Mouse (Mus musculus) neural tube, embryonic 11.5 days (tissue): ENCODE data around the gene Tmem181a. TPM values are rescaled to one million over a fixed set of nuclear protein-coding genes. Genes with fewer than 3 reads are reported as not detected.
A peak's percentile ranks its signal among the peaks of the same experiment; 100 is the strongest.
"Not testable (repeated sequence)": the region's sequence is repeated elsewhere in the genome, so short reads cannot be mapped to it uniquely, and the experiment has no call there.

Source experiments
- ATAC-seq: fragments of 200-750 bp; cut with Nextera tagmentation; 2 replicates; pipeline ENCODE4 v1.8.0; 2017; ENCODE audit warnings: moderate number of reproducible peaks, mild to moderate bottlenecking, moderate TSS enrichment, moderate library complexity; ENCODE audit not compliant: insufficient read depth, low FRiP score, low TSS enrichment
- DNase-seq: peaks from one replicate; pipeline ENCODE4 v3.0.0-alpha.2; 2015; ENCODE audit warnings: low spot score
- H3K27ac ChIP-seq: fragments of 300-500 bp; sonication (generic); 2 replicates; pipeline ENCODE4 v1.5.1; 2014; ENCODE audit warnings: low read depth, mild to moderate bottlenecking, low read length
- H3K27me3 ChIP-seq: fragments of 300-500 bp; sonication (generic); 2 replicates; pipeline ENCODE4 v1.6.1; 2014; ENCODE audit warnings: mild to moderate bottlenecking, low read length, mixed read lengths; ENCODE audit not compliant: control insufficient read depth, insufficient read depth
- H3K36me3 ChIP-seq: fragments of 300-500 bp; sonication (generic); 2 replicates; pipeline ENCODE4 v1.6.1; 2014; ENCODE audit warnings: mild to moderate bottlenecking, low read length, moderate library complexity, mixed read lengths; ENCODE audit not compliant: control insufficient read depth, insufficient read depth
- H3K4me1 ChIP-seq: fragments of 300-500 bp; sonication (generic); 2 replicates; pipeline ENCODE4 v1.6.1; 2014; ENCODE audit warnings: low read length, mixed read lengths; ENCODE audit not compliant: control insufficient read depth, insufficient read depth
- H3K4me2 ChIP-seq: fragments of 300-500 bp; sonication (generic); 2 replicates; pipeline ENCODE4 v1.6.1; 2014; ENCODE audit warnings: low read depth, mild to moderate bottlenecking, moderate library complexity
- H3K4me3 ChIP-seq: fragments of 300-500 bp; sonication (generic); 2 replicates; pipeline ENCODE4 v1.5.1; 2014; ENCODE audit warnings: low read depth, low read length
- H3K9ac ChIP-seq: fragments of 300-500 bp; sonication (generic); 2 replicates; pipeline ENCODE4 v1.6.1; 2014; ENCODE audit warnings: mild to moderate bottlenecking, low read length
- H3K9me3 ChIP-seq: fragments of 300-500 bp; sonication (generic); 2 replicates; pipeline ENCODE4 v1.6.1; 2016; ENCODE audit warnings: low read length; ENCODE audit not compliant: control insufficient read depth
- WGBS: fragments of 180-500 bp; shearing (Covaris S2); extraction: QIAGEN DNeasy Blood & Tissue Kit; methylation state at CpG from one replicate; pipeline ENCODE4 v1.1.7; 2014; 5-methylcytosine and 5-hydroxymethylcytosine counted together
- polyA plus RNA-seq: library from polyadenylated mRNA; unstranded; fragments of >200 nt; fragmentation: Nextera tagmentation; extraction: Ambion mirVana; gene quantifications from 2 replicates; pipeline ENCODE4 v1.2.1, GENCODE M21; 2014

Tmem181a gene
- polyA plus RNA-seq, 1 experiment from 2014 or later = 29.8 TPM

- H3K4me3 ChIP-seq = peak overlapping the region; percentile 51
- not testable (repeated sequence) for H3K27me3 ChIP-seq, DNase-seq, H3K36me3 ChIP-seq, H3K4me1 ChIP-seq, H3K27ac ChIP-seq, H3K9me3 ChIP-seq
- 0 out of 2 replicates have a peak, but pooled peaks have one; percentile 9 for ATAC-seq
- H3K4me2 ChIP-seq = peak overlapping the region; percentile 53
- H3K9ac ChIP-seq = peak overlapping the region; percentile 52
- WGBS = 0% methylated on average over 22 of the region's 25 CpGs
These were observed 14.2 kb downstream of the Tmem181a start for GRCm38 (mm10) chr17:6270840-6271239.

DNA sequence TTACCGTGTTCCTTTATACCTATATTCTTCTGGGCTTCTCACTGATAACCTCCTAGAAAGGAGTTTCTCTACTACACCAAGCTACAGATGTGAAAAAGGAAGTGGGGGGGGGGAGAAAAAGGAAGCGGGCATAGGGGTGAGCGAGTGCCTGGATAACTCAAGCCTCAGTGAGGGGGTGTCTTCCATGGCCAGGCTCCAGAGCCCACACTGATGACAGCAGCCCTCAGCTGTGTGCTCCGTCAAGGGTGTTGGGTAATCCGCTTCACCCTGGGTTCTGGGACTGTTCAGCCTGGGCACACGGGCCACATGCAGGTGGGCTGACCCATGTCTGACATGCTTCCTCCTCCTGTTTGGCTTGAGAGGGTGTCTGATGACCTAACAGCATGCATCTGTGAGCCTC, 15.3 kb downstream of the Tmem181a start:
- not testable (repeated sequence) for H3K9me3 ChIP-seq, H3K27me3 ChIP-seq, H3K27ac ChIP-seq, ATAC-seq, H3K36me3 ChIP-seq, DNase-seq, H3K4me3 ChIP-seq, H3K4me1 ChIP-seq, H3K9ac ChIP-seq, H3K4me2 ChIP-seq
- 87% methylated on average over 6 of the region's 6 CpGs for WGBS

GRCm38 (mm10) chr17:6274693-6275092, 18.0 kb downstream of the Tmem181a start:
- not testable (repeated sequence) for H3K9me3 ChIP-seq, H3K9ac ChIP-seq, H3K4me1 ChIP-seq, ATAC-seq, H3K36me3 ChIP-seq, H3K4me2 ChIP-seq, H3K4me3 ChIP-seq, H3K27me3 ChIP-seq, H3K27ac ChIP-seq, DNase-seq
- WGBS = 95% methylated on average over 4 of the region's 6 CpGs

- not testable (repeated sequence) for H3K4me1 ChIP-seq, H3K9ac ChIP-seq, H3K27ac ChIP-seq, H3K9me3 ChIP-seq, H3K4me3 ChIP-seq, H3K27me3 ChIP-seq, ATAC-seq, DNase-seq, H3K4me2 ChIP-seq, H3K36me3 ChIP-seq
- 72% methylated on average over 8 of the region's 8 CpGs for WGBS
These were observed 22.5 kb downstream of the Tmem181a start for GRCm38 (mm10) chr17:6279205-6279604.

DNA sequence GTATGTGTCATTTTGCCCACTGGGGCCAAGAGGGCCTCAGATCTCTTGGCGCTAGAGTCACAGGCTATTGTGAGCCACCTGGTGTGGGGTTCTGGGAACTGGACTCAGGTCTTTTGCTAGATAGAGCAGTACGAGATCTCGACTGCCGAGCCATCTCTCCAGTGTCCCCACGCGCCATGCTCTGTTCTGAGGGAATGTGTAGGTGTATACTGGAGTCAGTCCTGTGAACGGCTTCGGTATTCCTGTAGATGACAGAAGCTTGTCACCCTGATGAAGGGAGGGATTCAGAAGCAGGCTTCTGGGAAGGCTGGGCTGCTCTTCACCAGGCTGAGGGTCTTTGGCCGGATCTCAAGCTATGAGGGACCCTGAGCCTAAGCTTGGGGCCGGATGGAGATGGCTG, 23.1 kb downstream of the Tmem181a start:
- H3K9me3 ChIP-seq, ATAC-seq, H3K4me1 ChIP-seq, H3K4me3 ChIP-seq, H3K9ac ChIP-seq, H3K4me2 ChIP-seq, H3K36me3 ChIP-seq, H3K27ac ChIP-seq, DNase-seq, H3K27me3 ChIP-seq: not testable (repeated sequence)
- 93% methylated on average over 7 of the region's 10 CpGs for WGBS

DNA sequence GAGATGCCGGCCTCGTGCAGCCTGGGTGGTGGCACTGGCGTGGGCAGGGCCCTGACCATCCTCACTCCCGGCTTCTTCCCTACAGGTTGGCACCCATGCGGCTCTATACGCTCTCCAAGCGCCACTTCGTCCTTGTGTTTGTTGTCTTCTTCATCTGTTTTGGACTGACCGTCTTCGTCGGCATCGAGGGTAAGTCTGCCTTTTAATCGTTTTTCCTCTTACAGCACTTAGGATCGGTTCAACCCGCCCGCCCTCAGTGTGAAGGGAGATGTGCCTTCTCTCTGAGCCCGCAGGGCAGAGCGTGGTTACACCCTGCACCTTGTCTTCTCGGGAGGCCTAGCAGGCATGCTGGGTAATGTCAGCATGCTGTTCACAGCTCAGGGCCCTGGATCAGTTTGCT, 23.9 kb downstream of the Tmem181a start:
- DNase-seq, H3K4me2 ChIP-seq, H3K36me3 ChIP-seq, H3K4me1 ChIP-seq, H3K9me3 ChIP-seq, H3K9ac ChIP-seq, ATAC-seq, H3K27me3 ChIP-seq, H3K4me3 ChIP-seq, H3K27ac ChIP-seq: not testable (repeated sequence)
- 96% methylated on average over 12 of the region's 19 CpGs for WGBS

DNA sequence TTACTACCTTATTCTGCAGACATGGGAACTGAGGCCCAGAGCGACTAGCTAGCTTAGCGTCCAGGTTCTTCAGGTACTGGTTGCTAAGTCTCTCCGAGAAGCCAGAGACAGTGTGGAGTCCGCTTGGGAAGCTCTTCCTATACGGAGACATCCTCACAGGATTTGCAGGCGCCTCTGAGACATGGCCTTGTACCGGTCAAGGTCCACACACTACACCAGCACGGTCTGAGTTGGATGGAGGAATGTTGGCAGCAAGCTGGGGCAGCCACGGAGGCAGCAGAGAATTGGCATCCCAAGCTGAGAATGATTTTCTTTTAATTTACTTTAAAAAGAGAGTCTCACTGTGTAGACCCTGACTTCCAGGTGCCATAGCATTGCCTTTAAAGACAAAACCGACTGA, 26.5 kb downstream of the Tmem181a start:
- H3K36me3 ChIP-seq, H3K9me3 ChIP-seq, ATAC-seq, DNase-seq, H3K27ac ChIP-seq, H3K9ac ChIP-seq, H3K4me3 ChIP-seq, H3K27me3 ChIP-seq, H3K4me2 ChIP-seq, H3K4me1 ChIP-seq: not testable (repeated sequence)
- 96% methylated on average over 7 of the region's 10 CpGs for WGBS

GRCm38 (mm10) chr17:6286169-6286568, 29.5 kb downstream of the Tmem181a start:
- WGBS = 90% methylated on average over 5 of the region's 5 CpGs
- not testable (repeated sequence) for H3K9ac ChIP-seq, H3K4me2 ChIP-seq, H3K4me1 ChIP-seq, H3K27ac ChIP-seq, H3K9me3 ChIP-seq, H3K4me3 ChIP-seq, DNase-seq, ATAC-seq, H3K27me3 ChIP-seq, H3K36me3 ChIP-seq

DNA sequence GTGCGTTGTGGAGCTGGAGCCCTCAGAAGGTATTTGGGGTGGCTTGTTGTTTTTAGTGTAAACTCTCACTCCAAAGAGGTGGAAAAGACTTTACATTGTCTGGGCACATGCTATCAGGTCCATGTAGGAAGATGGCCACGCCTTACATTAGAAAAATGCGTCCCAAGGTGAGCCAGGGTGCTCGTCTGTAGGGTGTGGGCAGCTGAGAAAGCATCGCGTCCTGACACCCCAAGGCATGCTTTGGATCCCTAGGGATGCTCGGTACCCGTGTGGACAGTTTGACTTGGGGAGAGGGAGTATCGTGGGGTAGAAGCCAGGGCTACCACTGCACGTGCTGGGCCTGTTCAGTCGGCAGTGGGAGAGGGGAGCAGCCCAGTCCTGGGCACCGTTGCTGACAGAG, 32.4 kb downstream of the Tmem181a start:
- H3K27me3 ChIP-seq, ATAC-seq, H3K9me3 ChIP-seq, H3K27ac ChIP-seq, H3K9ac ChIP-seq, DNase-seq, H3K36me3 ChIP-seq, H3K4me2 ChIP-seq, H3K4me1 ChIP-seq, H3K4me3 ChIP-seq: not testable (repeated sequence)
- WGBS = 95% methylated on average over 9 of the region's 12 CpGs
